Mouse (Mus musculus) ES-Bruce4 (cell line): ENCODE measurements around the gene Rgl3. TPM values are rescaled to one million over a fixed set of nuclear protein-coding genes. Genes with fewer than 3 reads are reported as not detected.
A peak's percentile ranks its signal among the peaks of the same experiment; 100 is the strongest.

Experiments
- H3K27ac ChIP-seq: 2 replicates; pipeline ENCODE4 v1.5.1; 2012; ENCODE audit warnings: low read length, inconsistent platforms; ENCODE audit not compliant: insufficient read depth
- H3K27me3 ChIP-seq: 2 replicates; pipeline ENCODE4 v1.6.1; 2012; ENCODE audit warnings: mild to moderate bottlenecking, low read length, inconsistent platforms; ENCODE audit not compliant: control insufficient read depth, poor library complexity, insufficient read depth, severe bottlenecking
- H3K36me3 ChIP-seq: 2 replicates; pipeline ENCODE4 v1.6.1; 2012; ENCODE audit warnings: inconsistent platforms, mild to moderate bottlenecking, low read length, moderate library complexity; ENCODE audit not compliant: control insufficient read depth, poor library complexity, insufficient read depth, severe bottlenecking
- H3K4me1 ChIP-seq: one replicate; pipeline ENCODE4 v1.8.1; 2011; ENCODE audit warnings: low read length; ENCODE audit not compliant: control insufficient read depth, insufficient read depth
- H3K4me3 ChIP-seq: 2 replicates; pipeline ENCODE4 v1.5.1; 2011; ENCODE audit warnings: low read depth, mild to moderate bottlenecking, low read length
- H3K9ac ChIP-seq: 2 replicates; pipeline ENCODE4 v1.6.1; 2012; ENCODE audit warnings: low read depth, mild to moderate bottlenecking, inconsistent platforms; ENCODE audit not compliant: poor library complexity, severe bottlenecking
- H3K9me3 ChIP-seq: replicated peaks from 2 replicates; pipeline ENCODE4 v1.6.1; 2012; ENCODE audit warnings: mild to moderate bottlenecking, low read length, inconsistent platforms; ENCODE audit not compliant: control insufficient read depth, poor library complexity, insufficient read depth, severe bottlenecking
- CTCF ChIP-seq: IDR thresholded peaks from one replicate; pipeline ENCODE4 v1.8.1; 2011; ENCODE audit warnings: low read depth, low read length
- EP300 ChIP-seq: IDR thresholded peaks from 2 replicates; pipeline ENCODE4 v1.6.1; 2011; ENCODE audit warnings: low read depth, low read length; ENCODE audit not compliant: insufficient read depth
- POLR2A ChIP-seq: IDR thresholded peaks from one replicate; pipeline ENCODE4 v1.8.1; 2011; ENCODE audit warnings: low read length; ENCODE audit not compliant: insufficient read depth
- polyA plus RNA-seq: library from polyadenylated mRNA; stranded (reverse); fragments of >200 nt; gene quantifications from 2 replicates; pipeline ENCODE4 v1.2.4, GENCODE M21; 2011; ENCODE audit warnings: low read depth; ENCODE audit not compliant: missing spikeins, insufficient read depth, insufficient read length

The Rgl3 gene
- polyA plus RNA-seq, 1 experiment = 9.2 TPM

GRCm38 (mm10) chr9:21938234-21938855, 50.9 kb downstream of the Rgl3 start:
- Histone ChIP-seq H3K27me3 (no peaks in the 10 kb centered on the region), H3K9ac (no peak overlapping the region), H3K27ac (no peak overlapping the region), H3K36me3 (no peaks in the 10 kb centered on the region), H3K4me3 (no peak overlapping the region), H3K4me1 (peaks cover 2% of the 10 kb centered on the region), H3K9me3 (no peaks in the 10 kb centered on the region)
- TF ChIP-seq CTCF (no peak), POLR2A (no peak)

- no peaks in the 10 kb centered on the region for H3K9me3 ChIP-seq
- H3K27me3 ChIP-seq = no peaks in the 10 kb centered on the region
- no peak overlapping the region for H3K9ac ChIP-seq
- TF ChIP-seq EP300 (no peak), POLR2A (no peak), CTCF (no peak)
- H3K4me1 ChIP-seq = no peaks in the 10 kb centered on the region
- no peaks in the 10 kb centered on the region for H3K36me3 ChIP-seq
- no peak overlapping the region for H3K27ac ChIP-seq
- H3K4me3 ChIP-seq = no peak overlapping the region
Measured at GRCm38 (mm10) chr9:21937711-21938175, 51.5 kb downstream of the Rgl3 start.

GRCm38 (mm10) chr9:21936692-21937570, 52.3 kb downstream of the Rgl3 start, which contains the start of gene Plppr2:
TSS of gene Plppr2 (plus strand) at chr9:21937033.
- peak within 1 kb of the TSS; percentile 58 for H3K4me3 ChIP-seq
- H3K9ac ChIP-seq = peak within 1 kb of the TSS; percentile 58
- TF ChIP-seq CTCF (no peak), POLR2A (no peak), EP300 (no peak)
- no peaks in the 10 kb centered on the region for H3K27me3 ChIP-seq
- H3K36me3 ChIP-seq = no peaks in the 10 kb centered on the region
- no peaks in the 10 kb centered on the region for H3K4me1 ChIP-seq
- H3K27ac ChIP-seq = no peak within 1 kb of the TSS
- no peaks in the 10 kb centered on the region for H3K9me3 ChIP-seq

- Histone ChIP-seq H3K9ac (no peak overlapping the region), H3K36me3 (no peaks in the 10 kb centered on the region), H3K4me1 (no peaks in the 10 kb centered on the region), H3K27me3 (no peaks in the 10 kb centered on the region), H3K27ac (no peak overlapping the region), H3K9me3 (no peaks in the 10 kb centered on the region), H3K4me3 (no peak overlapping the region)
- no peak for TF ChIP-seq POLR2A
- no peak for TF ChIP-seq EP300
- TF ChIP-seq CTCF = no peak
Measured at GRCm38 (mm10) chr9:21935466-21936131, 53.6 kb downstream of the Rgl3 start.

GRCm38 (mm10) chr9:21934021-21934420, 55.2 kb downstream of the Rgl3 start:
- no peaks in the 10 kb centered on the region for H3K4me1 ChIP-seq

More at GRCm38 (mm10) chr9:21934021-21934420, 55.2 kb downstream of the Rgl3 start:
- Histone ChIP-seq H3K4me3 (no peak overlapping the region), H3K27me3 (no peaks in the 10 kb centered on the region), H3K36me3 (no peaks in the 10 kb centered on the region), H3K9ac (no peak overlapping the region), H3K9me3 (no peaks in the 10 kb centered on the region), H3K27ac (no peak overlapping the region)
- TF ChIP-seq EP300 = no peak
- TF ChIP-seq CTCF = no peak
- no peak for TF ChIP-seq POLR2A
